Mouse (Mus musculus): ENCODE data around the gene Gm4131.

Gm4131 gene

GRCm38 (mm10) chr14:62550121-62550520 lies 16.6 kb downstream of the Gm4131 start:
- DNase-seq (ENCODE audit: low spot score in 2 of 2) = no peak

GRCm38 (mm10) chr14:62546746-62547145 lies 20.0 kb downstream of the Gm4131 start:
- no peak for DNase-seq (ENCODE audit: low spot score in 2 of 2)

- no peak for DNase-seq (ENCODE audit: low spot score in 2 of 2)
These were observed 20.4 kb downstream of the Gm4131 start for GRCm38 (mm10) chr14:62546296-62546695.

- DNase-seq (ENCODE audit: low spot score in 2 of 2) = no peak
These were observed 25.0 kb downstream of the Gm4131 start for GRCm38 (mm10) chr14:62541751-62542150.

GRCm38 (mm10) chr14:62539834-62540233 lies 26.9 kb downstream of the Gm4131 start:
- peak in 1 of 2 experiments; percentile 41 for DNase-seq (ENCODE audit: low spot score in 2 of 2)

GRCm38 (mm10) chr14:62536988-62537387 lies 29.7 kb downstream of the Gm4131 start:
- DNase-seq (ENCODE audit: low spot score in 2 of 2) = no peak

- DNase-seq (ENCODE audit: low spot score in 2 of 2) = no peak
These were observed 30.6 kb downstream of the Gm4131 start for GRCm38 (mm10) chr14:62536127-62536526.

GRCm38 (mm10) chr14:62530951-62531350 lies 35.8 kb downstream of the Gm4131 start:
- no peak for DNase-seq (ENCODE audit: low spot score in 2 of 2)

GRCm38 (mm10) chr14:62512845-62513244 lies 53.9 kb downstream of the Gm4131 start:
- DNase-seq (ENCODE audit: low spot score in 2 of 2) = no peak

- no peak for DNase-seq (ENCODE audit: low spot score in 2 of 2)
These were observed 57.4 kb downstream of the Gm4131 start for GRCm38 (mm10) chr14:62509350-62509749.

- DNase-seq (ENCODE audit: low spot score in 2 of 2) = no peak
These were observed 60.5 kb downstream of the Gm4131 start for GRCm38 (mm10) chr14:62506261-62506660.

- no peak for DNase-seq (ENCODE audit: low spot score in 2 of 2)
These were observed 69.3 kb downstream of the Gm4131 start for GRCm38 (mm10) chr14:62497391-62497790.

GRCm38 (mm10) chr14:62496501-62496900 lies 70.2 kb downstream of the Gm4131 start:
- DNase-seq (ENCODE audit: low spot score in 2 of 2) = no peak

- DNase-seq (ENCODE audit: low spot score in 2 of 2) = peak in 1 of 2 experiments; percentile 16
These were observed 73.3 kb downstream of the Gm4131 start for GRCm38 (mm10) chr14:62493456-62493855.

GRCm38 (mm10) chr14:62492196-62492850 lies 74.4 kb downstream of the Gm4131 start:
- peak; percentile 61 to 80 for DNase-seq (ENCODE audit: low spot score in 2 of 2)

- DNase-seq (ENCODE audit: low spot score in 2 of 2) = no peak
These were observed 78.5 kb downstream of the Gm4131 start for GRCm38 (mm10) chr14:62488270-62488669.

GRCm38 (mm10) chr14:62481381-62481780 lies 85.3 kb downstream of the Gm4131 start:
- DNase-seq (ENCODE audit: low spot score in 2 of 2) = no peak

- no peak for DNase-seq (ENCODE audit: low spot score in 2 of 2)
These were observed 87.3 kb downstream of the Gm4131 start for GRCm38 (mm10) chr14:62479395-62479794.

- no peak for DNase-seq (ENCODE audit: low spot score in 2 of 2)
These were observed 92.2 kb downstream of the Gm4131 start for GRCm38 (mm10) chr14:62474481-62474880.

- no peak for DNase-seq (ENCODE audit: low spot score in 2 of 2)
These were observed 94.7 kb downstream of the Gm4131 start for GRCm38 (mm10) chr14:62472061-62472460.

GRCm38 (mm10) chr14:62468753-62469125 lies 98.0 kb downstream of the Gm4131 start:
- no peak for DNase-seq (ENCODE audit: low spot score in 2 of 2)

- no peak for DNase-seq (ENCODE audit: low spot score in 2 of 2)
These were observed 98.5 kb downstream of the Gm4131 start for GRCm38 (mm10) chr14:62468119-62468752.

GRCm38 (mm10) chr14:62464966-62465365 lies 101.8 kb downstream of the Gm4131 start:
- no peak for DNase-seq (ENCODE audit: low spot score in 2 of 2)

- no peak for DNase-seq (ENCODE audit: low spot score in 2 of 2)
These were observed 107.2 kb downstream of the Gm4131 start for GRCm38 (mm10) chr14:62459541-62459940.
